Mouse (Mus musculus): ENCODE results near the gene H2-T22.
"Not testable (repeated sequence)": the region's sequence is repeated elsewhere in the genome, so short reads cannot be mapped to it uniquely, and the experiment has no call there.

The H2-T22 gene

DNA sequence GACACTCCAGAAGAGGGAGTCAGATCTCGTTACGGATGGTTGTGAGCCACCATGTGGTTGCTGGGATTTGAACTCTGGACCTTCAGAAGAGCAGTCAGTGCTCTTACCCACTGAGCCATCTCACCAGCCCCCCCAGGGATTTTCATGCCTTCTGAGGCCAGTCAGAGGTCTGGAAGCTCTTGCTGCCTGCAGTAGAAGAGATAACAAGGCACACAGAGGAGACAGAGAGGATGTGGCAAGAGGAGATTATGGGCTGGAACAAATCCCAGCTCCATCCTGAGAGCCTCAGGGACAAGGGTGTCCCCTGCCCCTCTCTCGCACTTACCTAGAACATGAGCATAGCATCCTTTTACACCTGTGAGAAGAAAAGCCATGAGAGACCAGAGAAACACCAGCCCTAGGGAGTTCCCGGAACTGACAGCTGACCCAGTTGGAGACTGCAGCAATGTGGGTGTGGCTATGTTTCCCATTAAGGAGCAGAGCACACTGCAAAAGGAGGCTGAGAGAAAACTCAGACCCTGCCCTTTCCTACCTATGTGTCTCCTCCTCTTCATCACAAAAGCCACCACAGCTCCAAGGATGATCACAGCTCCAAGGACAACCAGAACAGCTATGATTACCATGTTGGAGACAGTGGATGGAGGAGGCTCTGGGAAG, 12.4 kb downstream of the H2-T22 start:
- DNase-seq (ENCODE audit: low spot score) = not testable (repeated sequence)

DNA sequence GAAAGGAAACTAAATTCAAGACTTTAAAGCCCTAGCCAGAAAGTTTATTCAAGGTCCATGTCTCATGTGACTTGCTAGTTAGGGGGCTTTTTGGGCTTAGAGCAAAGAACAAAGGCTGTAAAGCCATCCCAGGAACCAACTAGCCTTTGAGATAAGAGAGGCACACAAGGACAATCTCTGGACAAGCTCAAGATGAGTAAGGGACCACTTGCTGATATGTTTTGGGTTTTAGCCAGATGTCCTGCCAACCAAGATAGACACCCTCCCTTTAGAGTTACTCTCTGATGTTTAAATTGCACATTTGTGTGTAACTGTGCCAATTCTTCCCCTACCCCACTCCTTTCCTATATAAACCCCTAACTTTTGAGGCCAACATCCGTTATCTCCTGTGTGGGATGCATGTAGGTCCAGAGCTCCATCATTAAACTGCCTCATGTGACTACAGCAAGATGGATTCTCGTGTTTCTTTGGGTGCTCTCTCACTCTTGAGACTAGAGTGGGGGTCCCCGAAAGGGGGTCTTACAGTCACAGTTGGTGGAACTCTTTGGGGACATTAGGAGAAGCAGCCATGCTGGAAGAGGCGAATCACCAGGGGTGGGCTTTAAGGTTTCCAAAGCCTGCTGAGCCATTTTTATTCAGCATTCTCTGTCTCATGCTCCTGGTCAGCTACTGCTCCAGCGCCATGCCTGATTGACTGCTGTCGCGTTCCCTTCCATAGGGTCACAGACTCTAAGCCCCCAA, 13.5 kb downstream of the H2-T22 start:
- no peak for DNase-seq (ENCODE audit: low spot score)

DNA sequence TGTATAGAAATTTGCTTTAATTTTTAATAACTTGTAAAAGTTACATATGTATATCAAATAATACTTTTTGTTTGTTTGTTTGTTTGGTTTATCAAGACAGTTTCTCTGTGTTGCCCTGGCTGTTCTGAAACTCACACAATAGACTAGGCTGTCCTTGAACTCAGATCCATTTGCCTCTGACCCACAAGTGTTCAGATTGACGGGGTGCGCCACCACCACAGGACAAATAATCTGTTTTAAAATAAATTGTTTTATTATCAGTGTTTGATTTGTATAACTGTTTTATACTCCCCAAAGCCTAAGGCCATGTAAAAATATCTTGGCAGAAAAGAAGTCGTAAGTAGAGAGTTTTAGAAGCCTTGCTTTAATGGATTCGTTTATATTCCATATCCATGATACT, 14.9 kb downstream of the H2-T22 start:
- DNase-seq (ENCODE audit: low spot score) = no peak

DNA sequence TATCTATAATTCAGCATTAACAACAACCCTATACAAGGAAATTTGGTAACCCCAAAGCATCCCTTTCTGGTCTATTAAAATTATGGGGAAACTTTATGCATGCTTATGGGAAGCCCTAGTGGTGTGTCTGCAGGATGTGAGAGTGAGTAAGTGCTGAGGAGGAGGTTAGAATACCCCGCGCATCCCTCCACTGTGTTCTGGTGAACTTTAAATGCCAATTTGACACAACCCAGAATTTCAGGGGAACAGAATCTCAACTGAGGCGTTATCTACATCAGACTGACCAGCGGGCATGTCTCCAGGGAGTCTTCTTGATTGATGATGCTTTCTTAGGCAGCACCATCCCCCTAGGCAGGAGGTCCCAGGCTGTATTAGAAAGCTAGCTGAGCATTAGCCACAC, 16.6 kb downstream of the H2-T22 start:
- no peak for DNase-seq (ENCODE audit: low spot score)

DNA sequence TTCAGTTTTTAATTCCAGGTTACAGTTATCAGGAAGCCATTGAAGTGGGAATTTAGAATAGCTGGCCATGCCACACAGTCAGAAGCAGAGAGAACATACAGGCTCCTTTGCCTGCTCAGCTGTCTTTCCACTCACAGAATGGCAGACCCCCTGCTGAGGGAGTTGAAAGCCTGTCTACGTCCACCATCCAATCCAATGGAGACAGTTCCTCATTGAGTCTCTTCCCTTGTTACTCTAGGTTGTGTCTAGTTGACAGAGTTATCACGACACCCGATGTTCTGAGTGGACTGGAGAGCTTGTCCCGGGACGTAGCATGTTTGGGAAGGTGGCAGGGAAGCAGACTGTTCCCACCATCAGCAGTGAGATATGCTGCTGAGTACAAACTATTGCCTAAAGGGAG, 17.4 kb downstream of the H2-T22 start:
- DNase-seq (ENCODE audit: low spot score) = no peak

DNA sequence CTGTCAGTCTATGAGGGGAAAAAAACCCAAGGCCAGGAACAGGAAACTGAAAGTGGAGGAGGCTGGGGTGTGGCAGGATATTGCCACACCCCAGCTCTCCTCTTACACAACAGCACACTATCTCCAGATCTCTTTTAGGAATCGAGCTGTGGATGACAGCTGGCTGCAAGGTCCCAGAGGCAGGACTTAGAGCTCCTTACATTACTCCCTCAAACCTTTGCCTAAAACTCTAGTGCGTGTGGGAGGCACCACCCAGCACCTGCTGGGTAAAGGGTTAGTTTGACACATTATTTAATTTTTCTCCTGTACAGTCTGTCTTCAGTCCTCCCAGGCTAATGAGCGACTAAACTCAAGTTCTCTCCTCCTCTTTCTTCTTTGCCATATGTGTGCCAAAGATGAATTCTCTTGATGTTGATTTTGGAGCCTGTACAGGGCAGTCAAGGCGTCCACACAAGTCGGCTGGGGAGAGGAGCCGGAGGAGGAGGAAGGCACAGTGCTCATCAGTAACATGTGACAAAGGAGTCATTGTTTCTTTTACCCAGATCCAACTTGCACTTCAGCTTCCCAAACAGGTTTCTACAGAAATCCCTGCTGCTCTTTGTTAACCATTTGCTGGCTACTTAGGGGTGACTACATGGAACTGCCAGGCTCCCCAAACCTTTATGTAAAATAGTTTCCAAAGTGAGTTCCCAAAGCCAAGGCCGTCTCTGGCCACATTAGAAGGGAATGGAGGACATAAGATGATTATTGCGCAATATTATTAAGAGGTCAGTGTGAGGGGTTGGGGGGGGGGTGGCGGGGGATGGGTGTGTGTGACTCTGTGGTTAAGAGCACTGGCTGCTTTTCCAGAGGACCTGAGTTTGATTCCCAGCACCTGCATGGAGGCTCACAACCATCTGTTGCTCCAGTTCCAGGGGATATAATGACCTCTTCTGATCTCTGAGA, 18.6 kb downstream of the H2-T22 start:
- no peak for DNase-seq (ENCODE audit: low spot score)

DNA sequence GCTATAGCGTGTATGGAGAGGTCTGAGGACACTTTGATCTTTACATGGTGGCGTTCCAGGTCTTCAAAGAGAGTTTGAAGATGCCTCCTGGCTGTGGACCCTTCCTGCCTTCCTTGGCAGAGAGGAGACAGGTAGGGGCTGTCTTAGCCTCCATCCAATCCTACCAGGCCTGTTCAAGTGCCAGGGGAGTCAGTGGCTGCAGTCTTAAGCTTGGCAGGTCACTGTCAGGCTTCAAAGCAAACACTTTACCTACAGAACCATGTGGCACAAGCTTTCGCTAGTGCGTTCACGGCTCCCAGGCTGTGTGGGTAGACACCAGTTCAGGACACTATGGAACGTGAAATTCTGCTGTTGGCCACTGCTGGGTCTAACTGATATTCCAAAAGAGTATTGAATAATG, 19.6 kb downstream of the H2-T22 start:
- no peak for DNase-seq (ENCODE audit: low spot score)

DNA sequence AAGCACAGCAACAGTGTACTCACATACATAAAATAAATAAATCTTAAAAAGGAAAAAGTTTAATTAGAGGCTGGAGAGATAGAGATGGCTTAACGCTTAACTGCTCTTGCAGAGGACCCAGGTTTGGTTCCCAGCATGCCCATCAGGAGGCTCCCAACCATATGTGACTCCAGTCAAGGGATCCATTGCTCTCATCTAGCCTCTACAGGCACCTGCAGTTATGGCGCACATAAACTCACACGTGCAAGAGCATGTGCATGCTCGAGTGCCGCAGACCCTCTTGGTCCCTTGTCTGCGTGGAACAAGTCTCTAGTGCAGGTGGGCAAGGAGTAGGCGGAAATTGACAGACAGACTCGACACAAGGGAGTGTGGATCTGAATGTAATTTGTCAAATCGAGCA, 20.4 kb downstream of the H2-T22 start:
- DNase-seq (ENCODE audit: low spot score) = no peak

DNA sequence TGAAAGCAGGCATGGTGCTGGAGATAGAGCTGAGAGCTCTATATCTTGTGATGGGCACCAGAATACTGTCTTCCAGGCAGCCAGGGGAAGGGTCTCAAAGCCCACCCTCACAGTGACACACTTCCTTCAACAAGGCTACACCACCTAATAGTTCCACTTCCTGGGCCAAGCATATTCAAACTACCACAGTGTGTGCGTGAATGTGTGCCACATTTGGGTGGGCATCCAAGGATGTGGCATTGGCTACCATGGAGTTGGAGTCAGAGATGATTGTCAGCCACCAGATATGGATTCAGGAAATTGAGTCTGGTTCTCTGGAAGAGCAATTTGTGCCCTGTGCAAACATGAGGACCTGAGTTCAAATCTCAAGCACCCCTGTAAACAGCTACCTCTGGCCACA, 21.2 kb downstream of the H2-T22 start:
- DNase-seq (ENCODE audit: low spot score) = no peak

DNA sequence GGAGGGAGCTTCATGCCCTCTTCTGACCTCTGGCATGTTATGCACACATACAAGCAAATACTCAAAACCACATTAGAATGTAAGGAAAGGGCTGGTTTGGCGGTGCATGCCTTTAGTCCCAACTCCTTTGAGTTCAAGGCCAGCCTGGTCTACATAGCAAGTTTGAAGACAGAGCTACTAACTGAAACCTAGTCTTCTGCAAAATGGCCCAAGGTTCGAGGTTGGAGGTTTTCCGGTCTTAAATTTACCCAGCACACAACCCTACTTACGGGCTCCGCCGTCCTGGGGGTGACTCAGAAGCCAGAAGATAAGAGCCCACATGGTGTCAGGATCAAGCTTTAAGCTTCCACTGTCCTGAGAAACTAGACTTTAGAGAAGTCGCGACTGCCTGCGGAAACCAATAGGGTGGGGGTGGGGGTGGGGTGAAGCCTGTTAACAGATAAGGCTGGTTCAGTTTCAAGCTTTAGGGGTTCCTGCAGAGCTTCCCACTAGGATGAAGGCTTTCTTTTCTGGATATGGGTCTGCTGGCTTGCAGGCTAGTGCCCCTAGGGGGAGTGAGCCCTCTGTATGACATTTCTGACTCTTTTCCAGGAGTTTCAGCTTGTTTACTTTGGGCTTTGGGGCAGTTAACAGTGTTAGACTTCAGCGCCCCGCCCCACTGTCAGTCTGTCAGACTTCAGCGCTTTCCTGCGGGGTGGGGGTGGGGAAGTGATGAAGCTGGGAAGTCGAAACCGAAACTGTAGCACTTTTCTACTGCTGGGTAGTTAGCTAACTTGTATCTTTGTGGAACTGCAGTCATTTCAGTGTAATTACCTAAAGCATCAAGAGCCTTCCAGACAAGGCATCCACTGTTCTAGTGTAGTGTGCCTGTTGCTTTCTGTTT, 22.1 kb downstream of the H2-T22 start, which contains the start of gene H2-T24:
Gene H2-T24, minus strand, starts transcription at position 370 of the 883 bp plus-strand sequence.
- DNase-seq (ENCODE audit: low spot score) = no peak

DNA sequence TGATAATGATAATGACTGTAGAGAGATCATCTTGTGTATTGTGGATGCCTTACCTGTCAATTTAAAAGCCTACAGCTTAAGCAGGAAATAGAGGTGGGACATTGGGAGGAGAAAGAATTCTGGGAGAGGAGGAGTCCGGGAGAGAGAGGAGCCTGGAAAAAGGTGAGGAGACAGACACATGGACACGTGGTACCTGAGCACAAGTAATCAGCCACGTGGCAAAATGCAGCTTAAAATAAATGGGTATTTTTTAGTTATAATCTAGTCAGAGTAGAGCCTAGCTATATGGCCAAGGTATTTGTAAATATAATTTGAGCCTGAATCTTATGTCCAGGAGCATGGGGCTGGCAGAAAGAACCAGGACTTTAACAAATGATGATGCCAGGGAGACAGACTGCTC, 23.0 kb downstream of the H2-T22 start:
- DNase-seq (ENCODE audit: low spot score) = no peak

DNA sequence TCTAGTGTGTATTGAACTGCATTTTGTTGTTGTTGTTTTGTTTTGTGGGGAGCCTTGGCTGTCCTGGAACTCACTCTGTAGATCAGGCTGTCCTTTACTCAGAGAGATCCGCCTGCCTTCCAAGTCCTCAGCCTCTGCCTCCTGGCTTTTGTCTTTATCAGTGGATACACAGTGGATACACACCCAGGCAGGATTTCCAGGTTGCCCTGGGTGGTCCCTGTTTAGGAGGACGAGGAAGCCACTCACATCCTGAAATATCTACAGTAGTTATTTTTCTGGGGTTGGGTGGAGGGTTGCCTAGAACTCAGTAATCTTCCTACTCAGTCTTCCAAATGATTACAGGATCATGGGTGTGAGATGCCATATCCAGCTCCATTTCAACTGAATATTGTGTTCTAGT, 23.6 kb downstream of the H2-T22 start:
- no peak for DNase-seq (ENCODE audit: low spot score)

DNA sequence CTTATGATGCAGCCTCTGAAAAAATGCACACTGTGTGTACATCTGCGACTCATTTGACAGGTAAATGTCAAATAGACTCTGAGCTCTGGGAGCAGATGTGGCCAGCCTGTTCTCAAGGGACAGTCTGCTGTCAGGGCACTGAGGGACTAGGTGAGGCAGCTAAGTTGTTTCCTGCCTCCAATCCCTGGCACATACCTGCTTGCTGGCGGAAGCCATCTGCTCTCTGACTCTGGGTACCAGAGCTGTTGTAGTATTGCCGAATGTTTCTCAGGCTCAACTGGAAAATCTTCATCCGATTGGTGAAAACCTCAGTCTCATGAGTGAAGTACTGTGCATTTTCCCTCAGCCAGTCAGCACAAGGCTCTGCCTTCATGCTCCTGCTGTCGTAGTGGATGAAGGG, 25.5 kb downstream of the H2-T22 start:
- no peak for DNase-seq (ENCODE audit: low spot score)

DNA sequence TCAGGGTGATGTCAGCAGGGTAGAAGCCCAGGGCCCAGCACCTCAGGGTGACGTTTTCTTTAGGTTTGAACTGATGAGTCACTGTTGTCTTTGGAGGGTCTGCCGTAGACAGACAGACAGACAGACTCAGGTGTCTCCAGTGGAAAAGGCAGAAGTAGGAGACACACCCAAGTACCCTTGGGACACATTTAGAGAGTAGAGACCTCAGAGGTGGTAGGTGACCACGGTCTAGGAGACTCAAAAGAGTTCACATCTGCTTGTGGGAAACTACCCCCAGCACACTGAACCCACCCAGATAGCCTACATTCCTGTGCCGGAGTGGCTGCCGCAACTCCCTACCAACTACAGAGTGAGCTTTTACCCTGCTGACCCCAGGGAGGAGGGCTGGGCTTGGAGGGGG, 27.6 kb downstream of the H2-T22 start:
- no peak for DNase-seq (ENCODE audit: low spot score)

DNA sequence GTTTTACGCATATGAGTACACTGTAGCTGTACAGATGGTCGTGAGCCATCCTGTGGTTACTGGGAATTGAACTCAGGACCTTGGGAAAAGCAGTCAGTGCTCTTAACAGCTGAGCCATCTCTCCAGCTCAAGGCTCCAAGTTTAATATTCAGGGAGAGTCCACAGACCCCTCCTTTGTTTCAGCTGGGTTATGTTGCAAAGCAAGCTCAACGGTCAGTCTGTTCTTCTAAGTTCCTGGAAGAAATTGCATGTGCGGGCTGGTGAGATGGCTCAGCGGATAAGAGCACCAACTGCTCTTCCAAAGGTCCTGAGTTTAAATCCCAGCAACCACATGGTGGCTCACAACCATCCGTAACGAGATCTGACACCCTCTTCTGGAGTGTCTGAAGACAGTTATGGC, 38.1 kb downstream of the H2-T22 start:
- not testable (repeated sequence) for DNase-seq (ENCODE audit: low spot score)

DNA sequence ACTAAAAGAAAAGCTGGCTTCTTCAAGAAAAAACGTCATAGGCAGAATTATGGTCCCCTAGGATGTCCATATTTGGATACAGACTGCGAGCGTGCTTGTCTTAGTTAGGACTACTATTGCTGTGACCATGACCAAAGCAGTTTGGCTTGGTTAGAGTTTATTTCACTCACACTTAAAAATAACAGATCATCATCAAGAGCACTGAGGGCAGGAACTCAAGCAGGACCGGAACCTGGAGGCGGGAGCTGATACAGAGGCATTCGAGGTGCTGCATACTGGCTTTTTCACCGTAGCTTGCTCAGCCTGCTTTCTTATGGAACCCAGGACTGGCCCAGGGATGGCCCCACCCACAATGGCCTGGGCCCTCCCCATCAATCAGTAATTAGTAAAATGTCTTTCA, 39.2 kb downstream of the H2-T22 start:
- DNase-seq (ENCODE audit: low spot score) = no peak

DNA sequence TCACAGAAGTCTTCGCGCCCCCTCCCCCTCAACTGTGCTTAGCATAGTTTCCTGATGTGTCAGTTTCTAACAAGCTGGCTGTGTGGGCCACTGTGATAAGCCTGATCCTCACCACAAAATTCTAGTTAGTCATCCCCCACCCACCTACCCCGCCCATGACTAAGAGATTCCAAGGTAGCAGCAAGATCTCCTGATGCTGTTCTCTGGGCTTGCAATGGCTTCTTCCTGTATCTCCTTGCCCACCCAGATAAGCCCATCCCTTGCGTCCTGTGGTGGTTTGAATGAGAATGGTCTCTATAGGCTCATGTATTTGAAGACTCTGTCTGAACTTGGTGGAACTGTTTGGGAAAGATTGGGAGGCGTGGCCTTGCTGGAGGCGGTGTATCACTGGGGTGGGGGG, 40.6 kb downstream of the H2-T22 start:
- no peak for DNase-seq (ENCODE audit: low spot score)

DNA sequence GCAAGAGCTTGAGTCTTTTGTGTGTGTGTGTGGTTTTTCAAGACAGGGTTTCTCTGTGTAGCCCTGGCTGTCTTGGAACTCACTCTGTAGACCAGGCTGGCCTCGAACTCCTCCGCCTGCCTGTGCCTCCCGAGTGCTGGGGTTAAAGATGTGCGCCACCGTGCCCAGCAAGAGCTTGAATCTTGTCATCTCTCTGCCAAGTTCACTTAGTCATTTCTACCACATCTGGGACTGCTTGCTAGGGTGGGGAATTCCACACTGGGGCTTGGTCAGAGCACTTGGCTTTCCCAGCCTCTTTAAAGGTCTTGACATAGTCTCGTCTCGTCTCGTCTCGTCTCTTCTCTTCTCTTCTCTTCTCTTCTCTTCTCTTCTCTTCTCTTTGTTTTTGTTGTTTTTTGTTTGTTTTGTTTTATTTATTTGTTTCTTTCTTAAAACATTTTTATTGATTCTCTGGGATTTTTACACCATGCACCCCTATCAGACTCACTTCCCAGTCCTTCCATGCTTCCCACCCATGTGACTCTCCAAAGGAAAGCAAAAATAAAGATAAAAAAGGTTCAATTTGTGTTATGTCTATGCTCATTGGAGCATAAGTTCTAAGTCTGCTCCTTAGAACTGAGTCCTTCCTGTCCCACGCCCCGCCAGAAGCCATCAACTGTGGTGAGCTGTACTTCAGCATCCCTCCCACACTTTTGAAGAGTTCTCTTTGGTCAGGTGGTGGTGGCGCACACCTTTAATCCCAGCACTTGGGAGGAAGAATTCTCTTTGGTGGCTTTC, 41.2 kb downstream of the H2-T22 start:
- DNase-seq (ENCODE audit: low spot score) = no peak

DNA sequence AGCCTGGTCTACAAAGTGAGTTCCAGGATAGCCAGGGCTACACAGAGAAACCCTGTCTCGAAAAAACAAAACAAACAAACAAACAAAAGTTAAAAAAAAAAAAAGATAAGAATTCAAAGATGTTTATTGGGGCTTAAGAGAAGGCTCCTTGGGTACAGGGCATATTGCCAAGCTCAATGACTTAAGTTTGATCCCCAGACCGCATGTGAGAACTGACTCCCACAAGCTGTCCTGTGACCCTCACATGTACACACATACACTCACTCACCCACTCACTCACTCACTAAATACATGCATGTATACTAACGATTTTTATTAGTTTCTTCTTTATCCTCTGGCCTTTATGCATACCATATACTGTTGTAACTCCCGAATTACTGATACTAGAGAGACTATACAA, 42.2 kb downstream of the H2-T22 start:
- DNase-seq (ENCODE audit: low spot score) = no peak

DNA sequence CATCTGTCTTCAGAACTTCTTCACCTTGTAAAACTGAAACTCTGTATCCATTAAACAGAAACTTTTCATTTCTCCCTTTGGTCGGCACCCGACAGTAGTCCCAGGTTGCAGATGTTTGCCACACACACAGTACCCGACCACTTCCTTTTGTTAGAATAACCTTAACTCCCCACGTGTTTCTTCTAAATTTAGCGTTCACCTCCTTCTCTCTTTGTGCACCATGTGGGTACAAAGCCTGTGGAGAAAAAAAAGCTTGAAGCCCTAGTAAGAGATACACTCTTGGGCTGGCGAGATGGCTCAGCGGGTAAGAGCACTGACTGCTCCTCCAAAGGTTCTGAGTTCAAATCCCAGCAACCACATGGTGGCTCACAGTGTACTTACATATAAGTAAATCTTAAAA, 43.2 kb downstream of the H2-T22 start:
- no peak for DNase-seq (ENCODE audit: low spot score)
